Mouse (Mus musculus) C2C12 (cell line): ENCODE results near the gene Ilvbl. TPM values are rescaled to one million over a fixed set of nuclear protein-coding genes. Genes with fewer than 3 reads are reported as not detected.
A peak's percentile ranks its signal among the peaks of the same experiment; 100 is the strongest.

ENCODE experiments used
- H3K27me3 ChIP-seq: one replicate; pipeline ENCODE4 v1.6.1; 2011; ENCODE audit not compliant: control insufficient read depth, insufficient read depth, insufficient read length
- H3K36me3 ChIP-seq: one replicate; pipeline ENCODE4 v1.6.1; 2011; ENCODE audit not compliant: control insufficient read depth, insufficient read depth
- H3K4me3 ChIP-seq: one replicate; pipeline ENCODE4 v1.5.1; 2011; ENCODE audit warnings: mild to moderate bottlenecking, control low read depth; ENCODE audit not compliant: poor library complexity, insufficient read depth, severe bottlenecking
- H3K79me2 ChIP-seq: one replicate; pipeline ENCODE4 v1.6.1; 2011; ENCODE audit not compliant: control insufficient read depth, insufficient read depth
- H3K79me3 ChIP-seq: one replicate; pipeline ENCODE4 v1.6.1; 2011; ENCODE audit warnings: low read depth, control low read depth
- H3ac ChIP-seq: one replicate; pipeline ENCODE3; 2011; ENCODE audit warnings: low read depth; ENCODE audit not compliant: control insufficient read depth, insufficient read length
- CEBPB ChIP-seq: IDR thresholded peaks from one replicate; pipeline ENCODE4 v1.6.1; 2011; ENCODE audit warnings: low read depth, mild to moderate bottlenecking, control low read depth, moderate library complexity
- CTCF ChIP-seq: IDR thresholded peaks from one replicate; pipeline ENCODE4 v1.5.1; 2011; ENCODE audit not compliant: control insufficient read depth, insufficient read depth, insufficient read length
- FOSL1 ChIP-seq: IDR thresholded peaks from one replicate; pipeline ENCODE4 v1.8.0; 2011; ENCODE audit warnings: mild to moderate bottlenecking, low read length; ENCODE audit not compliant: poor library complexity, insufficient read depth, severe bottlenecking
- MAX ChIP-seq: IDR thresholded peaks from one replicate; pipeline ENCODE4 v1.6.1; 2011; ENCODE audit warnings: mild to moderate bottlenecking, control low read depth
- MYOD1 ChIP-seq: IDR thresholded peaks from one replicate; pipeline ENCODE4 v1.6.1; 2011; ENCODE audit warnings: low read depth; ENCODE audit not compliant: control insufficient read depth, insufficient read length
- MYOG ChIP-seq: IDR thresholded peaks from one replicate; pipeline ENCODE4 v1.6.1; 2011; ENCODE audit not compliant: control insufficient read depth, insufficient read length; ENCODE audit errors: extremely low read depth
- USF1 ChIP-seq: IDR thresholded peaks from one replicate; pipeline ENCODE4 v1.6.1; 2011; ENCODE audit warnings: low read depth, mild to moderate bottlenecking, control low read depth, moderate library complexity
- polyA plus RNA-seq: library from polyadenylated mRNA; unstranded; fragments of >200 nt; fragmentation: generic; extraction: Trizol; gene quantifications from one replicate; pipeline ENCODE4 v1.2.1, GENCODE M21; 2012; ENCODE audit warnings: missing spikeins

Gene Ilvbl
- polyA plus RNA-seq, 1 experiment, result 23.7 TPM

- Histone ChIP-seq H3K79me2 (no peaks in the 10 kb centered on the region), H3ac (no peak overlapping the region), H3K4me3 (no peak overlapping the region), H3K36me3 (no peaks in the 10 kb centered on the region), H3K27me3 (no peaks in the 10 kb centered on the region), H3K79me3 (no peaks in the 10 kb centered on the region)
- no peak for TF ChIP-seq MYOD1
- TF ChIP-seq USF1, result no peak
- TF ChIP-seq MAX, result no peak
- no peak for TF ChIP-seq CTCF
- no peak for TF ChIP-seq CEBPB
- no peak for TF ChIP-seq FOSL1
- TF ChIP-seq MYOG, result no peak
Measured at GRCm38 (mm10) chr10:78569686-78570085, 4.5 kb upstream of the Ilvbl start.

GRCm38 (mm10) chr10:78570416-78570815 lies 3.7 kb upstream of the Ilvbl start:
- Histone ChIP-seq H3K27me3 (no peaks in the 10 kb centered on the region), H3K79me2 (no peaks in the 10 kb centered on the region), H3ac (no peak overlapping the region), H3K79me3 (no peaks in the 10 kb centered on the region), H3K36me3 (no peaks in the 10 kb centered on the region), H3K4me3 (no peak overlapping the region)
- no peak for TF ChIP-seq FOSL1
- TF ChIP-seq CTCF, result no peak
- TF ChIP-seq MYOG, result no peak
- TF ChIP-seq MYOD1, result no peak
- TF ChIP-seq USF1, result no peak
- no peak for TF ChIP-seq MAX
- no peak for TF ChIP-seq CEBPB

- H3K36me3 ChIP-seq, result no peaks in the 10 kb centered on the region
- no peak overlapping the region for H3K4me3 ChIP-seq
- H3ac ChIP-seq, result no peak overlapping the region
- no peaks in the 10 kb centered on the region for H3K79me3 ChIP-seq
- no peaks in the 10 kb centered on the region for H3K27me3 ChIP-seq
- H3K79me2 ChIP-seq, result no peaks in the 10 kb centered on the region
- TF ChIP-seq FOSL1 (no peak), MYOD1 (no peak), USF1 (no peak), CTCF (no peak), MYOG (no peak), MAX (no peak), CEBPB (no peak)
Measured at GRCm38 (mm10) chr10:78570897-78571296, 3.2 kb upstream of the Ilvbl start.

- Histone ChIP-seq H3K79me3 (no peaks in the 10 kb centered on the region), H3ac (no peak overlapping the region), H3K27me3 (no peaks in the 10 kb centered on the region), H3K36me3 (peaks cover 5% of the 10 kb centered on the region), H3K79me2 (no peaks in the 10 kb centered on the region), H3K4me3 (no peak overlapping the region)
- TF ChIP-seq CTCF (no peak), MYOD1 (no peak), FOSL1 (no peak), MAX (no peak), CEBPB (no peak), USF1 (no peak), MYOG (no peak)
Measured at GRCm38 (mm10) chr10:78573226-78573625, 920 bp upstream of the Ilvbl start.

- Histone ChIP-seq H3ac (peak overlapping the region; percentile 64), H3K79me2 (no peaks in the 10 kb centered on the region), H3K36me3 (peaks cover 11% of the 10 kb centered on the region), H3K79me3 (no peaks in the 10 kb centered on the region), H3K4me3 (peak overlapping the region; percentile 64), H3K27me3 (no peaks in the 10 kb centered on the region)
- TF ChIP-seq CTCF (no peak), USF1 (no peak), MYOD1 (no peak), CEBPB (no peak), MYOG (no peak), FOSL1 (no peak), MAX (no peak)
Measured at GRCm38 (mm10) chr10:78575105-78575632, 1.0 kb downstream of the Ilvbl start.

- peak overlapping the region; percentile 64 for H3K4me3 ChIP-seq
- peaks cover 13% of the 10 kb centered on the region for H3K36me3 ChIP-seq
- no peaks in the 10 kb centered on the region for H3K79me2 ChIP-seq
- H3K79me3 ChIP-seq, result no peaks in the 10 kb centered on the region
- H3ac ChIP-seq, result peak overlapping the region; percentile 52
- no peak for TF ChIP-seq MYOG
- TF ChIP-seq USF1, result no peak
- TF ChIP-seq MYOD1, result no peak
- TF ChIP-seq MAX, result no peak
- TF ChIP-seq CEBPB, result no peak
- TF ChIP-seq FOSL1, result no peak
- TF ChIP-seq CTCF, result no peak
- H3K27me3 ChIP-seq, result no peaks in the 10 kb centered on the region
Measured at GRCm38 (mm10) chr10:78575690-78576089, 1.5 kb downstream of the Ilvbl start.
